Mouse (Mus musculus): ENCODE measurements around the gene Rhbdd3. TPM values are rescaled to one million over a fixed set of nuclear protein-coding genes. Genes with fewer than 3 reads are reported as not detected.
A peak's percentile ranks its signal among the peaks of the same experiment; 100 is the strongest.

Gene Rhbdd3
- total and polyA plus RNA-seq, 3 experiments = 35.9 to 55.7 TPM; not detected in 1

GRCm38 (mm10) chr11:5057856-5058641 lies 40.7 kb upstream of the Rhbdd3 start, which contains the start of gene Rasl10a:
Gene Rasl10a, plus strand, starts transcription at chr11:5058128.
- no peak within 1 kb of the TSS for H3K27ac ChIP-seq (ENCODE audit: control insufficient read depth, low read depth, low read length)
- TF ChIP-seq CTCF (IDR thresholded peaks at IDR 0.05 in 2 of 3, conservative IDR thresholded peaks at IDR 0.05 in 1 of 3; ENCODE audit: control insufficient read depth in 1 of 3, insufficient read depth in 1 of 3, low read depth in 2 of 3, low read length in 3 of 3, poor library complexity in 1 of 3, severe bottlenecking in 1 of 3) (no peak), USF2 (IDR thresholded peaks at IDR 0.05; ENCODE audit: borderline replicate concordance in 1 of 2, insufficient read depth in 1 of 2, low read depth in 1 of 2, low read length in 2 of 2) (no peak), ZNF384 (IDR thresholded peaks at IDR 0.05; ENCODE audit: low read depth, low read length) (no peak), POLR2A (IDR thresholded peaks at IDR 0.05; ENCODE audit: control insufficient read depth in 1 of 2, insufficient read depth in 1 of 2, low read depth in 1 of 2, low read length in 2 of 2, poor library complexity in 1 of 2) (0 out of 4 replicates have a peak, but pooled peaks of 1 of the 2 experiments have one; percentile 22), ZC3H11A (IDR thresholded peaks at IDR 0.05; ENCODE audit: low read depth, low read length) (no peak), MYB (IDR thresholded peaks at IDR 0.05; ENCODE audit: low read depth, low read length) (no peak), ZMIZ1 (IDR thresholded peaks at IDR 0.05; ENCODE audit: low read depth, low read length) (0 out of 2 replicates have a peak, but pooled peaks have one; percentile 14), ETS1 (IDR thresholded peaks at IDR 0.05; ENCODE audit: low read depth, low read length) (no peak), MAFK (IDR thresholded peaks at IDR 0.05; ENCODE audit: borderline replicate concordance, low read depth, low read length) (no peak), ZKSCAN1 (IDR thresholded peaks at IDR 0.05; ENCODE audit: low read depth, low read length) (no peak)
- no peaks in the 10 kb centered on the region; a peak in 1 of 4 replicates for H3K36me3 ChIP-seq (ENCODE audit: control insufficient read depth in 1 of 2, insufficient read depth in 2 of 2, low read length in 2 of 2)
- peak within 1 kb of the TSS; percentile 54 to 64 for H3K4me3 ChIP-seq (ENCODE audit: control insufficient read depth in 1 of 2, insufficient read depth in 1 of 2, low read depth in 2 of 2, low read length in 2 of 2)
- H3K4me1 ChIP-seq (ENCODE audit: control insufficient read depth in 1 of 2, insufficient read depth in 2 of 2, low read length in 2 of 2) = peaks cover 0 to 4% of the 10 kb centered on the region in 2 experiments; a peak in 1 of 4 replicates
- peak; percentile 50 for DNase-seq (ENCODE audit: low read depth, low spot score)
- no peaks in the 10 kb centered on the region for H3K79me2 ChIP-seq (ENCODE audit: control insufficient read depth, insufficient read depth, low read length, poor library complexity)
- peaks cover 9 to 14% of the 10 kb centered on the region in 2 experiments for H3K27me3 ChIP-seq (ENCODE audit: control insufficient read depth in 1 of 2, insufficient read depth in 2 of 2, low read length in 2 of 2)
- H3K9ac ChIP-seq (ENCODE audit: control insufficient read depth, low read depth, low read length, poor library complexity, severe bottlenecking) = peak within 1 kb of the TSS; percentile 26
- H3K9me3 ChIP-seq (replicated peaks; ENCODE audit: insufficient read depth, low read length) = no peaks in the 10 kb centered on the region

GRCm38 (mm10) chr11:5058783-5059182 lies 39.9 kb upstream of the Rhbdd3 start:
- Histone ChIP-seq H3K9me3 (replicated peaks; ENCODE audit: insufficient read depth, low read length) (no peaks in the 10 kb centered on the region), H3K27me3 (ENCODE audit: control insufficient read depth in 1 of 2, insufficient read depth in 2 of 2, low read length in 2 of 2) (peaks cover 9 to 14% of the 10 kb centered on the region in 2 experiments), H3K27ac (ENCODE audit: control insufficient read depth, low read depth, low read length) (no peak overlapping the region), H3K9ac (ENCODE audit: control insufficient read depth, low read depth, low read length, poor library complexity, severe bottlenecking) (no peak overlapping the region), H3K79me2 (ENCODE audit: control insufficient read depth, insufficient read depth, low read length, poor library complexity) (no peaks in the 10 kb centered on the region), H3K36me3 (ENCODE audit: control insufficient read depth in 1 of 2, insufficient read depth in 2 of 2, low read length in 2 of 2) (no peaks in the 10 kb centered on the region; a peak in 1 of 4 replicates), H3K4me1 (ENCODE audit: control insufficient read depth in 1 of 2, insufficient read depth in 2 of 2, low read length in 2 of 2) (peaks cover 0 to 4% of the 10 kb centered on the region in 2 experiments; a peak in 1 of 4 replicates), H3K4me3 (ENCODE audit: control insufficient read depth in 1 of 2, insufficient read depth in 1 of 2, low read depth in 2 of 2, low read length in 2 of 2) (peak overlapping the region in 1 of 2 experiments; percentile 54; a peak in 2 of 4 replicates)
- TF ChIP-seq CHD1 (IDR thresholded peaks at IDR 0.05; ENCODE audit: low read depth, low read length) (no peak), CHD2 (IDR thresholded peaks at IDR 0.05; ENCODE audit: low read length) (no peak), ZKSCAN1 (IDR thresholded peaks at IDR 0.05; ENCODE audit: low read depth, low read length) (no peak), TAL1 (IDR thresholded peaks at IDR 0.05; ENCODE audit: low read length) (no peak), JUND (IDR thresholded peaks at IDR 0.05; ENCODE audit: low read depth, low read length) (no peak), USF2 (IDR thresholded peaks at IDR 0.05; ENCODE audit: borderline replicate concordance in 1 of 2, insufficient read depth in 1 of 2, low read depth in 1 of 2, low read length in 2 of 2) (no peak), EP300 (IDR thresholded peaks at IDR 0.05; ENCODE audit: low read depth in 1 of 2, low read length in 2 of 2) (no peak), RCOR1 (IDR thresholded peaks at IDR 0.05; ENCODE audit: low read depth, low read length) (no peak), MYB (IDR thresholded peaks at IDR 0.05; ENCODE audit: low read depth, low read length) (no peak), POLR2A (IDR thresholded peaks at IDR 0.05; ENCODE audit: control insufficient read depth in 1 of 2, insufficient read depth in 1 of 2, low read depth in 1 of 2, low read length in 2 of 2, poor library complexity in 1 of 2) (no peak), UBTF (IDR thresholded peaks at IDR 0.05; ENCODE audit: borderline replicate concordance, insufficient read depth, low read depth, low read length) (no peak), TBP (IDR thresholded peaks at IDR 0.05; ENCODE audit: low read depth, low read length) (no peak), CTCF (IDR thresholded peaks at IDR 0.05 in 2 of 3, conservative IDR thresholded peaks at IDR 0.05 in 1 of 3; ENCODE audit: control insufficient read depth in 1 of 3, insufficient read depth in 1 of 3, low read depth in 2 of 3, low read length in 3 of 3, poor library complexity in 1 of 3, severe bottlenecking in 1 of 3) (no peak)
- DNase-seq (ENCODE audit: low read depth, low spot score) = no peak
